Mouse (Mus musculus) right cerebral cortex, postnatal 10 days (tissue): ENCODE results near the gene Cryl1.

Experiments used
- DNase-seq, 2 experiments: peaks; one replicate each; pipeline ENCODE4 v3.0.0; 2021; ENCODE audit warnings: low spot score in 2 of 2

Gene Cryl1

DNA sequence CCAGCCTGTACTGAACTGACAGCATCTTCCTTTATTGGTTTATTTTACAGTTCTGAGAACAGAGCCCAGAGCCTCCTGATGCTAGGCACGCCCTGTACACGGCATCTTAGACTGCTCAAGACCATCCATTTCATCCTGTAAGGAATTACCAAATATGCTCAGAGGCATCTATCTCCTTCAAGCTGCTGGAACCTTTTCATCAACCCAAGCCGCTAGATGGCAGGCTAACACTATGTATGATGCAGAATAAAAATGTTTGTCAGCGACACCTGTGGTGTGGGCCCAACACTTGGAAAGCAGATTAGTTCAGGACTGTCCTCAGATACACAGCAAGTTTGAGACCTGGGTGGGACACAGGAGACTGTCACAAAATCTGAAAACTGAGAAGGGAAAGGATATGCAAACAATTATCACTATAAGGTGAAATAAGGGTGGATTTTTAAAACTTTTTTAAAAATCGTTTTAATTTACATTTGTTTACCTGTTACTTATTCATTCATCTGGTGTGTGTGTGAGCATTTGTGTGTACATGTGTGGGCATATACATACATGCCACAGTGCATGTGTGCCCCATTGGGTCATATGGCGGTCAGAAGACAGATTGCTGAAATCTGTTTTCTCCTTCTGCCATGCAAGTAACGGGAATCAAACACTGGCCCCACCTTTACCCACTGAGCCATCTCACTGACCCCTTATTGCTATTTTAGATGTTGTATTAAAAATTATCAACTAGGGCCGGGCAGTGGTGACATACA lies 25.8 kb downstream of the Cryl1 start:
- DNase-seq = peak; percentile 79 to 85

- DNase-seq = no peak
Observed at GRCm38 (mm10) chr14:57367327-57367726, 31.0 kb downstream of the Cryl1 start.

GRCm38 (mm10) chr14:57366724-57367123 lies 31.6 kb downstream of the Cryl1 start:
- DNase-seq = no peak

DNA sequence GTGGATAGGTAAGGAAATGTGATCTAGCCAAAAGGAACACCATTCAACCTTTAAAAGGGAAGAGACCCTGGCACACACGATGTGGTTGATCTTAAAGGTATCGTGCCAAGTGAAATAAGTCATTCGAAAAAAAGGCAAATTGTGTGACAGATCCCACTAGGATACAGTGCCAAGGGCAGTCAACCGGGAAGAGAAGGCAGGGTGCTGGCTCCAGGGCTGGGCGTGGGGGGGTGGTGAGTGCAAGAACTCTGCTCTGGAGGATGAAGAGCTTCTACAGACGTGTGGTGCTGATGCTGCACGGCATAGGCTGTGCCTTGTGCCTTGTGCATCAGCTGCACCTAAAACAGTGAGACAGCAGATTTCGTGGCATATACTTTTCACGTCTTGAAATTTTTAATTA lies 33.0 kb downstream of the Cryl1 start:
- no peak for DNase-seq

GRCm38 (mm10) chr14:57363833-57364232 lies 34.5 kb downstream of the Cryl1 start:
- no peak for DNase-seq

DNA sequence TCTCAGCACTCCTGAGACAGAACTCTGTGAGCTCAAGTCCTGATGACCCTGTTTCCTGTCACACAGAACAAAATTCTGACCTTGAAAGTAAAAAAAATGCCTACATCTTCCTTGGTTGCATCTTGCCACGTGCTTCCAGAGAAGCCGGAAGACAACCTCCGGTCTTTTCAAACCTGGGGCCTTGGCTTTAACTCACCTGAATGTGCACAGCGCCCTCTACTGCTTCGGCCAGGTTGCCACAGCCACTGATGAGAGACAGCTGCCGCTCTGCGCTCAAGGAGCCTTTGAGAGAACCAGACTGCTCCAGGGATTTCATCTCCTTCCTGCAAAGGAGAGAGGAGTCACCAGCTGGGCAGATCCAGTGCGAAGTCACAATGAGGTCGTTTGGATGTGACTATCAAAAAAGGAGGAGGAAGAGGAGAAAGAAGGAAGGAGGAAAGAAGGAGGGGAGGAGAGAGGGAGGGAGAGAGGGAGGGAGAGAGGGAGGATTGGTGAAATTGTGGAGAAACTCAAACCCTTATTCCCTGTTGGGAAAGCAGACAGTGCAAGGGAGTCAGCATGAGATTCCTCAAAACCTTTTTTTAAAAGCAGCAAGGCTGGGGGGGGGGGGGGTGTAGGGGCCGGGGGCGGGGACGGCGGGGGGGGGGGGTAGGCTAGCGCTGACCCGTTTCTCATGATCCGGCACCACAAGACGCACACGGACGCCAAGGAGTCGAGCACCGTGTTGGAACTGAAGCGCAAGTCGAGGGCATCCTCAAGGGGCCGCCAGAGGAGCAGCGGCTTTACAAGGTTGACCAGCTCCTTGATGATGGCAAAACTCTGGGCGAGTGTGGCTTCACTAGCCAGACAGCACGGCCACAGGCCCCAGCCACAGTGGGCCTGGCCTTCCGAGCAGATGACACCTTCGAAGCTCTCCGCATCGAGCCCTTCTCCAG lies 35.3 kb downstream of the Cryl1 start:
- DNase-seq = peak; percentile 79 to 84

DNA sequence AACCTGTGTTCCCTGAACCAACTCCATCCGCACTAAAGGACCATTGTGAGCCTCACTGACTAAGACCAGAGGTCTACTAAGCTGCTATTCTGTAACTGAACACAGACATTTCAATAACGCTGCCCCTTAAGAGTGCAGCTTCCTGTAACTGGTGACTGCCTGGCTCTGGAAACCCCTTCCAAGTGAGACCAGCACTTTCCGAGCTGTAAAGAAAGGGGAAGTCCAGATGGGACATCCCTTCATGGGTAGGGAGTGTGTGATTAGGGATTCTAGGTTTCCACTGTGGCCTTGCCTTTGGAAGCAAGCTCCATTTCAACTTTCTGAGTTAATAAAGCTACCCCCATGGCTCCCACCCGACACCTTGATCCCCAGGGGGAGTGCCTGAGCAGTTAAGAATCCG lies 41.3 kb downstream of the Cryl1 start:
- no peak for DNase-seq

DNA sequence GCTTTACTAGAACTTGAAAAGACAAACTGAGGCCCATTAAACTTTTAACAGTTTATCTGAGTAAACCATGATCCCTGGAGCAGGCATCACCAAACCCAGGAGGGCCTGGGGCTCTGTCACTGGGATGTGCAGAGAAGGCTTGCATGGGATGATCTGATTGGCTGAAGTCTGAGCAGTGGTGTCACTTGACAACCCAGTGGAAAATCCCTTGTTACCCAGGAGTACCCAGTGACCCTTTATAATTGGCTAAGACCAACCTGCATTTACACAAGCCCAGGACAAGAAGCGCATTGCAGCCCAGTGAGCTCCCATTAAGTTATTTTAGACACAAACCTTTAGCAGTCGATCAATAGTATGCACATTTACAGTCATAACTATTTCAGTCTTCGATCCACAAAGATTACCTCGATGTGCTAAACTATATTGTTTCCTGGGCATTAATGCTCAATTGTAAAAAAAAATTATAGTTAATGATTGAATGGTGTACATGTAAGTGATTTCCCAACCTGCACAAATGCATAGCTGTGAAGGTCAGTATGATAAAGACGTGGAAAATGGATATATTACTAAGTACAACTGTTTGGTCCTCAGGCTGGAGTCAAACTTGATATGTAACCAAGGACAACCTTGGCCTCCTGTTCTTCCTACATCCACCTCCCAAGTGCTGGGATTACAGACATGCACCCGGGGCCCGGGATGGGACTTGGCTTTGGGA lies 46.7 kb downstream of the Cryl1 start:
- DNase-seq = no peak

DNA sequence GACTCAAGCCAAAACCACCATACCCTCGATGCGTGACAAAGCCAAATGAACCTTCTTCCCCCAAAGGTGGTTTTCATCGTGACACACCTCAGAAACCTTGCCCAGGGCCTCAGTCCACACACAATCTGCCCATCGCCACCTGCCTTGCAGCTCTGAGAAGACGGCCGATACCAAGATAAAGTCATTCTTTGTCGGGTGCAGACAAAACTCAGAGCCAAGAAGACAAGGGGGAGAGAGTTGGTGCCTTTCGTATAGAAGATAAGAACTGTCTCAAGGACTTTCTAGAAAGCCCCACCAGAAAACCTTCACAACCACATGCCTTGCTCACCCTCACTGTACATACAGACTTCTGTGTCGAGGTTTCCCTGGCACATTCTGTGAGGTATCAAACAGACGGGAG lies 48.4 kb downstream of the Cryl1 start:
- DNase-seq = no peak

- DNase-seq = no peak
Observed at GRCm38 (mm10) chr14:57348155-57348554, 50.2 kb downstream of the Cryl1 start.

- DNase-seq = no peak
Observed at GRCm38 (mm10) chr14:57346135-57346534, 52.2 kb downstream of the Cryl1 start.

- no peak for DNase-seq
Observed at GRCm38 (mm10) chr14:57344781-57345492, 53.4 kb downstream of the Cryl1 start.

GRCm38 (mm10) chr14:57343057-57343750 lies 55.1 kb downstream of the Cryl1 start:
- no peak for DNase-seq

DNA sequence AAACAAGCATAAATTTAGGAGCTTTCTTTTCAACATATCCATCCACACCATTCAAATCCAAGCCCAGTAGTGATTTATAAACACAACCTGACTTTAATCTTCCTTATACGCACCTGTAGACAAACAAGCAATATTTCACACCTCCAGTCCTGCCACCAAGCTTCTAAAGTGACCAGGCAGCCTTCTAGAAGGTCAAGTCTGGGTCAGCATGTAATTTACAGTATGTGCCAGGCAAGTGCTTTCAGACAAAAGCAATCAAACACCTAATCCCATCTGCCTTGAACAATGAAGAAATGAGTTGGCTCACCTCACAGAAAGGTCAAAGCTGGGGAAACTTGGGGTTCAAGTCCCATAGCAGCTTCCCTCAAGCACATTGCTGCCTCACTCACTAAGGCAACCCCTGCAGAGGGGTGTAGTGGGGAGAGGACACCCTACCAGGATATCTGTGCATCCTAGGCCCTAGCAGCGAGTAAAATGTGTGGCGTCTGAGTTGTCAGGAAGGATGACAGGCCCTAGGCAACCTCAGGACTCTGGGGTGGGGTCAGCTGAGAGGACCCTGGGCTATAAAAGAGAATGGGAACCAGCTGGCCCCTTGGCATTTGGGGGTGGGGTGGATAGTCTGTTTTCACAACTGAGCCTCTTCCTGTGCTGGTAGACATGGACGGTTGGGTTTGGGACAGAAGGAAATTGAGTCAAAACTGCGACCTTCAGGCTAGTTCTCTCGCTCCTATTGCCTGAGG lies 55.8 kb downstream of the Cryl1 start:
- no peak for DNase-seq

- no peak for DNase-seq
Observed at GRCm38 (mm10) chr14:57338666-57339065, 59.7 kb downstream of the Cryl1 start.

DNA sequence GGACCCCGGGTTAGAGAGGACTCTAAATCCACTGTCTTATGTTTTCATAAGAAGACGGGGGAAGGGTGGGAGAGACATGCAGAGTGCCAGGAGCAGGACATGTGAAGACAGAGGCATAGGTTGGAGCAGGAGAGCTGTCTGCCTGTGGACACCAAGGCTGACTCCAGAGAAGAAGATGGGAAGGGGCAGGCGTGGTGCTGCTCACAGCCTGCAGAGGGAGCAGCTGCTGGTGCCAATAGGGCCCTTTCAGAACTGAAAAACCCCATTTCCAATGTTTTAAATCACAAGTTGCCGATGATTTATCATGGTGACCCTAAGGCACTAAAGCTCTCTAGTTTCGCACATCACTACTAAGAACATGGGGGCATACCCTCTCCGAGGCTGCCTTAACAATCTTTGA lies 63.5 kb downstream of the Cryl1 start:
- no peak for DNase-seq

- no peak for DNase-seq
Observed at GRCm38 (mm10) chr14:57332503-57332902, 65.8 kb downstream of the Cryl1 start.

DNA sequence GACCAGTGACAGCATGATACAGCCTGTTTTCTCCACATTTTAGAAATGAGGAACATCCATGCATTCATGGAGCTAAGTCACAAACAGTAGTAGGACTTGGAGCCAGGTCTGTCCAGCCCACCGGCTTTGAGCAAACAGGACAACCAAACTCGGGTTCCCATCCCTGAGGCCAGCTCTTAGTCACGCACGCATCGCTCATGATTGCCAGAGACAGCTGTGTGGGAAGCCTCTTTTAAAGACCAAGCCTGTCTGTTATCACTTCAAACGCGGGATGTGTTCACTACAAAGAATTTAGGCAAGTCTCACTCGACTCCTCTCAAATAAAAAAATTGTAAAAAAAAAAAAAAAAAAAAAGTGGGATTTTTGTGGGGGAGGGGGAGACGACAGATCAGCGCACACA lies 67.2 kb downstream of the Cryl1 start:
- no peak for DNase-seq

DNA sequence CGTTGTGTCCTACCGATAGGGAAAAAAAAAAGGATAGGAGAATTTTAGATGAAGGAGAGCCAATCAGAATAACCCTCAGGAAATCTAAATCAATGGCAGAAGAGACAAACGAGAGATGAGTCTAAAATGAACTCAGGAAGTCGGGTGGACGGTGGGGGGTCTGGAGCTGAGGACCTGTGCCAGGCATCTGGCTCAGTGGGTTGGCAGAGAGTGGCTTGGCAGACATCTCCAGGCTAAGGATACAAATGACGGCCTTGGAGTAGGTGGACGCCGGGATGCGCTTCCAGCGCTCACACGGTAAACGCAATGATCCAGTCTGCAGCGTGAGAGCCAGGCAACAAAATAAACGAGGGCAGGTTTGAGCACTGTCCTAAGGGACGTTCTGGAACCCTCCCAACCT lies 68.7 kb downstream of the Cryl1 start:
- peak in 1 of 2 experiments; percentile 24 for DNase-seq

- no peak for DNase-seq
Observed at GRCm38 (mm10) chr14:57326771-57327170, 71.6 kb downstream of the Cryl1 start.
